Mouse (Mus musculus) spleen, adult 2 months (tissue): ENCODE measurements around the gene Src.

ENCODE experiments used
- CTCF ChIP-seq: fragments of 200-500 bp; IDR thresholded peaks from 2 replicates; pipeline ENCODE4 v1.5.1; 2011; ENCODE audit warnings: mild to moderate bottlenecking, inconsistent platforms; ENCODE audit not compliant: insufficient read depth, insufficient read length, insufficient replicate concordance; ENCODE audit errors: extremely low read depth
- POLR2A ChIP-seq: fragments of 200-500 bp; IDR thresholded peaks from 2 replicates; pipeline ENCODE4 v1.6.1; 2011; ENCODE audit warnings: low read depth, low read length, inconsistent platforms

DNA sequence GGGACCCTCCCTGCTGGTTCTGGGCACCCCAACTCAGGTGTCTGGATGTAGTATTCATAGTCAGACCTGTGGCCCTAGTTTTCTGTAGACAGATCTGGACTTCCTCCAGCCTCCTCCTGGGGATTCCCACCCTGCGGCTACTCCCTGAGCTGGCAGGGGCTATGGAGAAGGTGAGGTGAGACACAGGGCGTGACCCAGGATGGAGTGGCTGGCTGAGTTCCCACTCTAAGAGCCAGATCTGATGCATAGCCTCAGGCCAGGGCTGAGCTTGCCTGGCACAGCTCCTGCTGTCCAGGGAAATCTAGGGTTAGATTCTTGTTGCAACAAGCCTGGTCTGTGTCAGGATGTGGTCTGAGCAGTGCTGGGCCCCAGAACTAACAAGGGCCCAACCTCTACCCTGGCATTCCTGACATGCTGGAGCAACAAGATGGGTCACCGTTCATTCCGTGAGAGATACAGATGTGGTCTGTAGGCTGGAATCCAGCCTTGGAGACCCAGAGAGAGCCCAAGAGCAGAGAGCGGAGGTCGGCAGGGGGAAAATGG, 7.0 kb upstream of the Src start:
- TF ChIP-seq POLR2A (no peak), CTCF (no peak)
